Mouse (Mus musculus) lung, adult 18-20 months (tissue): Measurements from ENCODE around the gene Krt7.

Experiments used
- DNase-seq, 2 experiments: peaks; one replicate each; pipeline ENCODE4 v3.0.0; 2022; ENCODE audit warnings: mixed read lengths in 2 of 2

The Krt7 gene

DNA sequence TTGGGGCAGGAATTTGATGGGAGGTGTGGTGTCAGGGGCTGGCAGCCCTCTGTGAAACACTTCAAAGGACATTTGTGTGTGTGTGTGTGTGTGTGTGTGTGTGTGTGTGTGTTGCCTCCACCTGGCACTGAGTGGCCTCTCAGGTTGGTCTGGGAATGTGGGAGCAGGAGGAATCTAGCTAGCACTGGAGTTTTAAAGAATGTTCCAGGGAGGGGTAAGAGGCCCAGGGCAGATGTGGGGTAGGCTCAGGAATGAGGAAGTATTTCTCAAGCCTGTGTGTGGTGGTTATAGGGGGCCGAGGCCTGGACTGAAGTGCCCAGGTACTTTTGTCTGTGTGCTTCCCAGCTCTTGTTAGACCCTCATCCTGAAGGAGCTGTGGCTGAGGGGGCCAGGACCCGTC lies at the start of gene Krt7:
Gene Krt7, plus strand, starts transcription at position 269 of the 400 bp plus-strand sequence.
- DNase-seq, result peak; percentile 83 to 89

- peak in 1 of 2 experiments; percentile 62 for DNase-seq
These were observed 48.3 kb upstream of the Krt7 start for GRCm38 (mm10) chr15:101362393-101363010.

- no peak for DNase-seq
These were observed 46.9 kb upstream of the Krt7 start for GRCm38 (mm10) chr15:101363933-101364332.

GRCm38 (mm10) chr15:101364425-101364824 lies 46.4 kb upstream of the Krt7 start:
- DNase-seq, result peak; percentile 74 to 82

- DNase-seq, result peak; percentile 70 to 84
These were observed 45.8 kb upstream of the Krt7 start for GRCm38 (mm10) chr15:101364891-101365671.

GRCm38 (mm10) chr15:101365721-101366120 lies 45.1 kb upstream of the Krt7 start:
- DNase-seq, result no peak

- DNase-seq, result no peak
These were observed 44.4 kb upstream of the Krt7 start for GRCm38 (mm10) chr15:101366482-101366881.

DNA sequence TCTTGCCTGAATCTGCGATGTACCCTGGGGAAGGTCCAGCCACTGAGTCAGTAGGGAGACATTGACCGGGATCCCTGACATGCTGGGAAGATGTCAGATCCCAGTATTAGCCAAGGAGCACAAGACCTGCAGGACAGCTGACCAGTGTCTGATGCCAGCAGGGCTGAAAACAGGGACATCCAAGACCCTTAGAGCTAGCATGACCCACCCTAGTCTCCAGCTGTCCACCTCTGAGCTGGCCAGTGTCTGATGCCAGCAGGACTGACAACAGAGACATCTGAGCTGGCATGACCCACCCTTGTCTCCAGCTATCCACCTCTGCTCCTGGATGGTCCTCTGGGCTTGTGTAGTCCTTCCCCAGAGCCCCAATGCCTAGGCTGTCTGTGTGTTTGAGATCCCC lies 43.9 kb upstream of the Krt7 start:
- DNase-seq, result no peak

DNA sequence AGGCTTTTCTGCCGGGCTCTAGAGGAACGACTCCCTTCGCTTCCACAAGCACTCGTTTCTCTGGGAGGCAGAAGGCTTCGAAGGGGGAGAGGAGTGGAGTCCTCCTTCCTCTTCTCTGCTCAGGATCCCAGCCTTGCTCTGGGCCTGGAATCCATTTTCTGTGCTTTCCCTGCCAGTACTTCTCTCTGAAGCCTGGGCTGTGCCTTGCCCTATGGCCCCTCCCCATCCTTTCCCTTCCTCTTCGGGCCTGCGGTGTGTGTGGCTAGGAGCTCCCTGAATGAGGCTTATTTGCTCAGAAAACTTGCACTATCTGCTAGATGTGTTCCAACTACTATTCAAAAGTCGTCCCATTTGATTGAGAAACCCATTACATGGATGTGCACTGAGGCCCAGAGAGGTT lies 43.3 kb upstream of the Krt7 start:
- DNase-seq, result peak in 1 of 2 experiments; percentile 27

- DNase-seq, result peak in 1 of 2 experiments; percentile 51
These were observed 42.8 kb upstream of the Krt7 start for GRCm38 (mm10) chr15:101368015-101368414.

- peak; percentile 43 to 62 for DNase-seq
These were observed 42.1 kb upstream of the Krt7 start for GRCm38 (mm10) chr15:101368502-101369381.

GRCm38 (mm10) chr15:101369382-101370100 lies 41.3 kb upstream of the Krt7 start:
- peak; percentile 65 to 75 for DNase-seq

DNA sequence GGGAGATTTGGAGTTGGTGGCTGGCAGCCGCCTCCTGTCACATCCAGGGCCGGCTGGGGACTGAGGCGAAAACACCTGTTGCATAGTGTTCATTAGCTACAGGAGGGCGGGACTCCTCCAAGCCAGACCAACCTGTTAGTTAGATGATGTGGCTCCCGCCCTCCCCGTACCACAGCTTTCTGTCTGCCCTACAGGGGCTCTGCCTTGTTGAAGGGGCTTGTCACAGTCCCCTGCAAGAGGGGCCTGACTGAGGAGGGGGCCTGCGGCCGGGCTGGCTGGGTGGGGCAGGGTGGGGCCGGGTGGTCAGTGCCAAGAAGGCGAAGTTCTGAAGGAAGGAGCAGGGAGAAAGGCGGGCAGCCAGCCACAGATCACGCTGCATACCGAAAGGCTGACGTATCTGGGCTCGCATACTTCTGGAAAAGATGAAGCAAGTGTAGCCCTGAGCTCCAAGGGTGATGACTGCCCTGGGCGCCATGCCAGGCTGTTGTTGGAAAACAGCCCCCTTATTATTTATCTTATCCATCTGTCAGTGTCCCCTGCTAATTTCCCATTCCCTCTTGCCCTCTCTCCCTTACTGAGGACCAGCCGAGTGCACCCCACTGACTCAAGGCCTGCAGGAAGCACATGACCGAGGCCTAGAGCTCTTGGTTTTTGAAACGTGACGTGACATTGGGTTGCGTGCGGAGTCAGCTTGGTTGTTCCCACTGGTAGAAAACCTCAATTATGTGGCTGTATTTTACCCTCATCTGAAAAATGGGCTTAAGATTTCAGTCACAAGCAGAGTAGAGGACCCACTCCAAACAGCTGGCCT lies 40.5 kb upstream of the Krt7 start, which contains the start of gene Krt80:
Gene Krt80, minus strand, starts transcription at position 62 of the 811 bp plus-strand sequence.
- DNase-seq, result peak; percentile 95 to 97

- DNase-seq, result peak; percentile 71 to 86
These were observed 39.5 kb upstream of the Krt7 start for GRCm38 (mm10) chr15:101371141-101371985.

DNA sequence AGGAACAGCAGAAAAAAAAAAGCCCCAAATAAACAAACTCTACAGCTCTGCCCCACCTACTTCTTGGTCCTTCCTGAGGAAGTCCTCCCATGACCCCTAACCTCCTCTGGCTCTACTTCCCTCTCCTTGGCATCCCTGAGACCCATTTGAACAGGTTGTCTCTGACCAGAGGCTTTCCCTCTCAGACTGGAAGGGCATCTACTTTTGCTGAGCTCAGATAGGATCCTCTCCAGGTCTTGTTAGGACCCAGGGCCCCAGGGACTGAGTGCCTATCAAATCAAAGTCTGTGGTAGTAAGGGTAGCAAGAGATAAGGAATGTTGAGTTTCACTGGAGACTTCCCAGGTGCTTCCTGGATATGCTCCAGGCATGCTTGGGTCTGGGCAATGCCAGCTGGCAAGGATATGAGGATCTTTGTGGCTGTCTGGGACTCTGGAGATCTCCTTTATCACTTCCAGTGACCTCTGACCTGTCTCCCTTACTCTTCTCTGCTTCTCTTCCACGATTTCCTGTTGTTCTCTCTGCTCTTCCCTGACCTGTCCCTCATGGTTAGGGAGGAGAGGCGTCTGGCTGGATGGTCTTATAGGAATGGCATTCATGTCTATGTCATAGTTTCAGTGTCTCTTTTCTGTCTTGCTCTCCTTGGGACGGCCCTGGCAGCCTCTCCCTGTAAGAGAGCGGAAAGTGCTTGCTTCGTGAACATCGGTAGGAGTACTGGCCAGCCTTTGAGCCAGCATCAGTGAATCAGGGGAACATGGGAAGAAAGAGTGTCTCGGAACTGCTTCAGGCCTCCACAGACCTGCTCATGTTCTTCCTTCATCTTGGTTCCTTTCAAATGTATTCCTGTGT lies 38.5 kb upstream of the Krt7 start:
- peak; percentile 60 to 74 for DNase-seq

- DNase-seq, result peak in 1 of 2 experiments; percentile 22
These were observed 37.5 kb upstream of the Krt7 start for GRCm38 (mm10) chr15:101373286-101373898.

DNA sequence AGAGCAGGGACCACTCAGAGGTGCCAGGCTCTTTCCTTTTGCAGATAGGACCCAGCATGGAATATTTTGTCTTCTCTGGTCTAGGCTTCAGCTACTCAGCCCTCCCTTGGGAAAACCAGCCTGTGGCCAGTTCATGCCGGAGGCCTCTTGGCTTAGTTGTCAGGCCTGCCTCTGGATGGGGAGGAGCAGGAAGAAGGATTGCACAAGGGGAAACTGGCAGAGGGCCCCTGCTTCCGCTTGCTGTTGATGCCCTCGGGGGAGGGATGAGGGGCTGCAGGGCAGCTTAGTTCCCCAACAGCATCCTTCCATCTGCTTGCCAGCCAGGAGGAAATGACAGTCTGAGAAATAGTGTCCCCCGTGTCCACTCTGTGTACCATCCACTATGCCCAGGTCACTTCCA lies 36.0 kb upstream of the Krt7 start:
- peak; percentile 87 to 92 for DNase-seq

GRCm38 (mm10) chr15:101375956-101376775 lies 34.7 kb upstream of the Krt7 start:
- DNase-seq, result no peak
